Mouse (Mus musculus): Measurements from ENCODE around the gene Ccdc130.

Ccdc130 gene

DNA sequence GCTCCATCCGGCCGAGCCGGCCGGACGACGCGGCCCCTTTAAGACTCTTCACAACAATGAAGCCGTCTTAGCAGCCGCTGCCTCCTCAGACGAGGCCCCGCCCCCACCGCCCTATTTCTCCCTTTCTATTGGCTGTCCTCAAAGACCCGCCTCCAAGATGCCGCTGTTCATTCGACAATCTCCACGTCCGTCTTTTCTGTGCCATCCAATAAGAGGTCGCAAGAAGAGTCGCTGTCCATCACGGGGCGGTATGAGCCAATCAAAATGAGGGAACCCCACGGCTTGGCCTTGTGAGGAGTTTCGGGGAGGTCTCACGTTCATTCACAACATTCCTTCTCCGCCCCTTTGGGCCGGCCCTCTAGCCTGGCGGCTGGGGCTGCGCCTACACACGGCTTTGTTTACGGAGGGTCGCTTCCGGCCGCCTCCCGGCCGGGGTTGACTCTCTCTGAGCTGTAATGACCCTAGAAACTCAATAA is 33.1 kb downstream of the Ccdc130 start, which contains the start of gene Zswim4:
Zswim4 (minus strand) TSS at position 58 of the 476 bp plus-strand sequence.
- DNase-seq (ENCODE audit: low spot score) = peak; percentile 99

DNA sequence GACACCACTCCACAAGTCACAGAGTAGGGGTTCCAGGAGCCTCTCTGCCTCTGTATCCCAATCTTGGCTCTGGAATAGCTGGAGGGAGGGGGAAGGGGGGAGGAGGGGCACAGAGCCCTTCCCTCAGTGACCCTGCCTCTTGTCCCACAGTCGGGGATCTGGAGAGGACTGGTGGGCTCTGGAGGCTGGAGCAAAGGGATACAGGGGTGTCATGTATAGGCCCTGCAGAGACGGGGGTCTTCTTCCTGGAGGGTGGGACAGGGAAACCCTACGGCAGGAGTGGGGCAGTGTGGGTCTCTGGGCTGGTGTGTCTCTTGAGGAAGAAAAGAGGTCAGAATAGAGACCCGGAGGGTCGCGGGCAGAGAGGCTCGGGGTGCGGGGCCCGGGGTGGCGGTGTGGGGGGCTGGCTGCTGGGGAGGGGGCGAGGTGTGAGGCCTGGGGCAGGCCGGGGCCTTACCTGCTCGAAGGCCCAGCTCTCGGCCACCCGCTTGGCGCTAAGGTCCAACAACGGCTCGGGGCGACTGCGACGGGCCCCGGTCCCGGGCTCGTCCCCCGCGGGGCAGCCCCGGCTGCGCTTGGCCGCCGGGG is 33.7 kb downstream of the Ccdc130 start:
- DNase-seq (ENCODE audit: low spot score) = peak; percentile 43

DNA sequence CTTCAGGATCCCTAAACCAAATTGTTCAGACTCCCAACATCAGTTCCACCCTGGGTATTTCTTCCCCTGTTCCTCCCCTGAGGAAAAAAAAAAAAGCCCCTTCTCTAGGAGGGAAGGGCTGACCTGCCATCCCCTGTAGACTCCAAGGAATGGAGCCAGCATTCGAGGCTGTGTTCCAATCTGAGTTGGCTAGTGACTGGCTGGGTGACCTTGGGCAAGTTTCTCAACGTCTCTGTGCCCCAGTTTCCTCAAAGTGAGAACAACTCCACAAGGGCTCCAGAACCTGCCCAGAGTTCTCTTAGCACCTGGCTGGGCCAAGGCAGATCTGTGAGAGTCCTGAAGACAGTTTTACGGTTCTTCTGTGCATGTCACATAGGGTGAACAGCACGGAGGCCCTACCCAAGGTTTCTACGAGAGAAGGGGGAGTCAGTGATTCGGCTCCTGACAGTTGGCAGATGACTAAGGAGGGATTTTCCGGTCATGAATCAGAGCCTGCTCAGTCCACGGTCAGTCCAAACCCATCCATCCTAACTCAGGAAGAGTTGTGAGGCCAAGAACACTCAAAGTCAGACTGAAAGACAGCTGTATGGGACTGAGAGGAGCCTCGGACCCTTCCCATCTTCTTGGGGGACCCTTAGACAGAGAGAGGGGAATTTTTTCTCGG is 34.3 kb downstream of the Ccdc130 start:
- DNase-seq (ENCODE audit: low spot score) = no peak

DNA sequence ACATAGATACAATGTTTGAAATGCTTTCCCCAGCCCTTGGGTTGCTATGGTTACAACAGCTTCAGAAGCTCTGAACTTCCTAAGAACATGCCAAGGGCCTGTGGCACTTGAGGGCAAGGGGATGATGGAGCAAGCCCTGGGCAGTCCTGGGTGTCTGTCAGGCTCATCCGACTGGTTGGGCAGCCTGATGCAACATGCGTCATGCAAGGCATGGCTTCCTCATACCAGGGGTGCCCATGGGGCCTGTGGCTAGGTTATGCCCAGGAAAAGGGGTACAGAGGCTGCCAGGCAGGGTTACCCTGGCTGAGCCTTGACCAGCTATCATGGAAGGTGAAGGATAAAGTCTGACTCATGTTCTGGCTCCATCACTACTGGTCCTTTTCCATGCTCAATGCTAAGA is 37.1 kb downstream of the Ccdc130 start:
- no peak for DNase-seq (ENCODE audit: low spot score)

DNA sequence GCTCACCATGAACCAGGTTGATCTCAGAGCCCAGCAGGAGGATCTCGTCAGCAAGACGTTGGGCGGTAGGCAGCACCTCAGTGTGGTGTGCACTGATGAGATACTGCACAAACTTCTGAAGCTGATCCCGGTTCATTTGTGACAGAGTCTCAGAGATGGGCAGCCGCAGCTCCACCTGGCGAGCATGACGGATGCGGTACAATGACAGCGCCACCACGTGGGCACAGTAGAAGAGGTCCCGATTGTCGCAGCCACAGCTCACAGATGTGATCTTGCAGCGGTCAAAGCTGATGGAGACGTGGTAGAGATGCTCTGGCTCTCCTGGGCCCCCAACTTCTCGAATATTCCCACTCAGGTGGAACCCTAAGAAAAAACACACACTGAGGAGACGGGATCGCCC is 39.4 kb downstream of the Ccdc130 start:
- DNase-seq (ENCODE audit: low spot score) = no peak

DNA sequence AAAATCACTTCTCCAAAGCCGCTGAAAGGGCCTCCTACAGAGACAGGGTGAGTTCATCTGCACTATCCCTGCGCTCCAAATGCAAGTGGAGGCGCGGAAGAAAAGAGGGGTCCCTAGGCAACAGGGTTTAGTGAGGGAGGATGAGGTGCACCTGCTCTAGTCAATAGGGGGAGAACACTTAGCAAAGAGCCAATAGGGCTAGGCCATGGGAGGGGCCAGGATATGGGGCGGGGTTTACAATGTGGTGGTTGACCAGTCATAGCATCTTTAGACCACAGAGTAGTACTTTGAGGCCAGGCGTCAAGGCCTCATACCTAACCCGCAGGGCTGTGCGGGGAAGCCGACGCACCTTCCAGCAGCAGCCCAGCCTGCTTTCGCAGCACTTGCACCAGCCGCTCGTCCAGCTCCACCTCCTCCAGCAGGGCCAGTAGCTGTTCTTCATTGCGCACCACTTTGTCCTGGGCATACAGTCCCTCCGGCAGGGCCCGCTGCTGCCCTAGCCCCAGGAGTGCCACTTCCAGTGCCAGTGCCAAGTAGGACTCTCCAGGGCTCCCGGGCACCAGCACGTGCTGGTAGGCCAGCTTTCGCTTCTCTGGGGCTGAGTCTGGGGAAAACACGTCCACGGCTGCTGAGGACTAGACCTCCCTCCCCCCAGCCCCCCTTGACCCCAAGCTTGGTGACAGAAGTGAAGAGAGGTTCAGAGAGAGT is 46.7 kb downstream of the Ccdc130 start:
- no peak for DNase-seq (ENCODE audit: low spot score)

DNA sequence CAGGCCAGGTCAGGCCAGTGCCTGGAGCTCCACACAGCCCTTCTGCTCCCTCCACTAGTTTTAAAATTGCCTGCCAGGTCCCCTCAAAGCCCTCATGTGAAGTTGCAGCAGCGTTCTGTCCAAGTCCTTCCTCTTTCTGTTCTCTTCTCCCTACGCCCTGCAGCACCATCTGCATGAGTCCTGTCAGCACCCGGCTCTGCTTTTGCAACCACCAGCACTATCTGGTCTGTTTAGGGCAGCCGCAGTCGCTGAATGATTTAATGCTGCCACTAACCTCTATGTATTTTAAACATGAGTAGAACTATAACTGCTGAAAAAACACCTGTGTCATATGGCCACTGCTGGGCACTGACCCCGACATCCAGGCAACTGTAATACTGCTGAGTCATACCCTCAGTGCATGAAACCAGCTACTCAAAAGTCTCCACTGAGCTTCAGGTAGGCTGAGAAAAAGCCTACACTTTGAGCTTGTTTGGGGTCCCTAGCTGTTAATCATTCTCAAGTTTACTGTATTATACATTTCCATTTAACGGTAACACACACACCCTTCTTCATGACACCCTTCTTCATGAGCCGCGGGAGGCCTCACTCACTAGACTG is 47.5 kb downstream of the Ccdc130 start:
- DNase-seq (ENCODE audit: low spot score) = no peak

DNA sequence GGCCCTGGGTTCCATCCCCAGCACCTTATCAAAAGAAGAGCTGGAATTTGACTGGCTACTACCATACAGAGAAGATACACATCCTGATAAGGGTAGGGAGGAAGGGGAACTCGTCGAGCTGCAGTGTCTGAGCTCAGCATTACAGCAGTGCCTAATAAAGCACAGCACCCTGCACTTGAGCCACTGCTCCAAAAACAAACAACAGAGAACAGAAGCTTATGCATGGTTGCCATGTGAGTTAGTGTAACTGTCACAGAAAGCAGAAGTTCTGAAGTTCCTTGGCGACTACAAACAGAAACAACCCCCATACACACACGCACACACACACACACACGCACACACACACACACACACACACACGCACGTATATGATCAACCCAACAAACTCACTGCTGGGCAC is 50.1 kb downstream of the Ccdc130 start:
- DNase-seq (ENCODE audit: low spot score) = no peak

DNA sequence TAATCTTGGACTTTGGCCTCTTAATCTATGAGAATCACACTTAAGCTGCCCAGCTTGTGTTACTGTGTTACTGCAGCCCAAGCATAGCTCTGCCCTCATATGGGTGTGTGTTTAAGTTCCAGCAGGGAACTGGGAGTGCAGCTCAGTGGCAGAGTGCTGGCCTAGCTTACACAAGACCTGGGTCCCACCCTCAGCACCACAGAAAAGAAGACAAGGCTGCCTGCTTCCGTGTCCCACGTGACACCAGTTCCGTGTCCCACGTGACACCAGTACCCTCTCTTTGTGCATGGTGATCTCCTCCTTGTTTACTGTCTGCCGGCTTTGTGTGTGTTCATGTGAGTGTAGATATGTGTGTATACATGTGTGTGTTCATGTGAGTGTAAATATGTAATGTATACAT is 52.0 kb downstream of the Ccdc130 start:
- no peak for DNase-seq (ENCODE audit: low spot score)

DNA sequence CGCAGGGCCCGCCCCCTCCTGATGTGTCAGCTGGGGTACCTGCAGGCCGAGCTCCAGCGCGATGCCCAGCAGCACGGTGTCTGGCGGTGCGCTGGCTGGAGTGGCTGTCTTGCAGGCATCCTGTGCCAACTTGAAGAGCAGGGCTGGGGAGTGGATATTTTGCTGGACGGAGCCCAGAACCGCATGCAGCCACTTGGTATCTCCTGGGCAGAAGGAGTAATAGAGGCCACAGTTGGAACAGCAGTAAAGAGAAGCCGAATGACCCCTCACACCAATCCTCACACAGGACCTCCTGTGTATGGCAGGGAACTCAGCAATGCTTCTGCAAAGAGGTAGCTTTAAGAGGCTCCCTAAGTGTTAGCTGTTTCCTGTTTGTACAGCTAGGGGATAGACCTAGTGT is 53.0 kb downstream of the Ccdc130 start:
- no peak for DNase-seq (ENCODE audit: low spot score)

DNA sequence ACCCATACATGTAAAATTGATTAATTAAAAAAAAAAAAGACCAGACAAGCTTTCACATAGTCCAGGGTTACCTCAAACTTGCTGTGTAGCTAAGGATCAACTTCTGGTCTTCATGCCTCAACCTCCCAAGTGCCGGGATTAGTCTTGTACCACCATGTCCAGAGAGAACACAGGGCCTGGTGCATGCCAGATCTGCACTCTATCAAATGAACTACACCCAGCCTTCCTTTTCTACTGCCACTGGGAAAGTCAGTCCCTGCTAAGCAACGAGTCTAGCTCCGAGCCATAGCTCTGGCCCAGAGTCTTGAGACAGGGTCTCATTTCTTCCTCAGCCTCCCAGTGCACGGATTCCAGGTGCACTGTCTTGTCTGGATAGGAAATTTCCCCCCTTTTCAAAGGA is 56.9 kb downstream of the Ccdc130 start:
- no peak for DNase-seq (ENCODE audit: low spot score)

DNA sequence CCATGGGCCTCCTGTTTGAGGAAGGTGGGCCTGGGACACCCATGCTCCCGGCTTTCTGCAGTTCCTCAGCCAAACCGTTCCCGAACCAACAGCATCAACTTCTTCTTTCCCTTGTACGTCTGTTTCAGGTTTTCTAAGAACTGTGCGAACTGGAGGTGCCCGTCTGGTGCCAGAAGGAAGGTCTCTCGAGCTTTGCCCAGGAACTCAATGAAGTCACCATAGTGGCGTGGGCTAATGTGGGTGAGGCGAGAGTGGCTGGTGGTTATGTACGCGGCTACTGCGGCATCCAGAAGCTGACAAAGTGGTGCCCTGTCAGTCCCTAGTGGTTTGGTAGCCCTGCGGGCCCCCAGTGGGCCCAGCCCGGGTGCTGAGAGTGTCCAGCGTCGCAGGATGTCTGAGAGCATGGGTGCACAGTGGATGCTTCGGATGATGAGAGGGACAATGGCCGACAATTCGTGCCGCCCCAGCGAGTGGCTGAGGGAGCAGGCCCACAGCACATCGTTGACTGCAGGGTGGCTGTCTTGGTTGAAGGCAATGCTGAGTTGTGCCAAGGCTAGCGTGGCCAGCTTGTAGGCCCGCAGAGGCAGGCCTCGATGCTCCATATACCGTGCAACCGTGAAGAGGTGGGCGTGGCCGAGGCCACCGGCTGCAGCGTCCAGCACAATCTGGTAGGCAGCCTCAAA is 58.2 kb downstream of the Ccdc130 start:
- no peak for DNase-seq (ENCODE audit: low spot score)

DNA sequence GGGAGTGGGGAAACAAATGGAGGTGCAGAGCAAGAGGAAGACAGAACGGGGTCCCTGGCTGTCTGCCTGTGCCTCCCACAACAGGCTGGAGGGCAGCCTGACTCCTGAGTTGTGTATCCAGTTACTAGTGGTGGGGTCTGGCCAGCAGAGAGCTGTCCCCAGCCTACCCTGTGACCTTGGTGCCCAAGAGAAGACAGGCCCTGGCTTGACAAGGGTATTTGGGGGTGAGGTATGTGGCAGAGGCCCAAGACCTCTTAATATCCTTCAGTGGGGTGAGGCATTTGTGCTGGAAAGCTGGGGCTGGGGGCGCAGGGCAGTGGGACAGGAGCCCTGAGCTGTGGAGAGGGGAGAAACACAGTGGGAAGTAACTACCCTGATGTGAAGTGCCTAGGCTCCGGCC is 59.0 kb downstream of the Ccdc130 start:
- no peak for DNase-seq (ENCODE audit: low spot score)

DNA sequence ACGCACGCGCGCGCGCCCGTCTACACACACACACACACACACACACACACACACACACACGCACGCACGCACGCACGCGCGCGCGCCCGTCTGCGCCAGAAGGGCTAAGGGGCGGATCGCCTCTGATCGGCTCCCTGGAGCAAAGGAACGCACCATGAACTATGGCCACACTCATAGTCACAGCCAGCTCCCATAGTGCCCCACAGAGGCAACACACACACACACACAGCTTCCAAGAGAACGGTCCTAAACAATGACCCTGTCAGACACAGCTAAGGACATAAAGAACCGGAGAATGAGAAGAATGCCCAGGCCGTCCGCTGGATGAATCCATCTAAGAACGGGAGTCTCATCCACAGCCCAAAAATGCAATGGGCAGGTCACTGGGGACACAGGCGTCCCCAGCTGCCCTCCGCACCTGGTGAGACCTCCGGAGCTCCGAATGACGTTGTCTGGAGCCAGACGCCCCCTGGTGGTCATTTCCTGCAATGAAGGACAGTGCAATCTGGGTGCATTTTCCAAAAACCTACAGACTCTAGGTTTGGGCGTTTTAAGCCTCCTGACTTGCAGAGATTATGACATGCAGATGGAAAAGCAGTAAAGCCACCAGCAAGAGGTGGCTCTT is 59.9 kb downstream of the Ccdc130 start:
- peak; percentile 58 for DNase-seq (ENCODE audit: low spot score)

DNA sequence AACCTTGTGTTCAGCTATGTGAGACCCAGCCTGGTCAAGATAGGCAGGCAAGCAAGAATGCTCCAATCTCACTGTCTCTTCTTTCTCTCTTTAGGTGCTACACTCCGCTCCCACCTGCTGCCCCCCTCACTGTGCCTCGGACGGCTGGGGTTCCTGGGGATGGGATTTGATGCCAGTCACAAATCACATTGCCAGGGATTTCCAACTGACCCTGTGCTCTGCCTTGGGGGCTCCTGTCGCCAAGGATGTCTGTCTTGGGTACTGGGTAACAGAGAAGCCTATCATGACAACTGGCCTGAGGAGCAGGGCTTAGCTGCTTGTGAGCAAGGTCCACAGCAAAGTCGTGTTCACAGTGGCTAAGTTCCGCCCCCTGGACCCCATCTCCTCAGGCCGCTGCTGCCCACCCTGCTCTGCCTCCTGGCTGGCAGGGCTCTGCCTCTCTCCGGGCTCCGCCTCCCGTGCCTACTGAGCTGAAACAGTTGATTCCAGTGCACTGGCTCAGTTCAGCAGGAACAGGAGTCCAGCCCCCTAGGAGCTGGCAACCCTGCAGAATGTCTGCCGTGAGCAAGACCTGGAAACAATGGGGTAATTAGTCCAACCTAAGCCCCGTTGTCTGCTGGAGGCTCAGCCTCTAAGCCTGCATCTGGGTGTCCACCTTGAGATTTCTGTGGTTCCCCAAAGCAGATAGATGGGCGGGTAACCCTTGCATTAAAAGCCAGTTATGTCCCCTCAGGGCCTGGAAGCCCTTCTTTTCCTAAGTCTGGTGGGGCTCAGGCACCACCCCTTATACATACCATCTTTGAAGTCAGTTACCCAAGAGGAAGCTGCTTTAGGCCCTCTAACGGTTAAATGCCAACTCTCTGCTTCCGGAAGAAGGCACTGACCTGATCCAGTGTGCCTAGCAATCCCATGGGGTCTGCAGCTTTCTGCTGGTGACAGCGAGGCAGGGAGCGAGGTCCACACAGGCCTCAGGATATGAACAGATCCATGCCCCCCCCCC is 61.5 kb downstream of the Ccdc130 start:
- DNase-seq (ENCODE audit: low spot score) = no peak

DNA sequence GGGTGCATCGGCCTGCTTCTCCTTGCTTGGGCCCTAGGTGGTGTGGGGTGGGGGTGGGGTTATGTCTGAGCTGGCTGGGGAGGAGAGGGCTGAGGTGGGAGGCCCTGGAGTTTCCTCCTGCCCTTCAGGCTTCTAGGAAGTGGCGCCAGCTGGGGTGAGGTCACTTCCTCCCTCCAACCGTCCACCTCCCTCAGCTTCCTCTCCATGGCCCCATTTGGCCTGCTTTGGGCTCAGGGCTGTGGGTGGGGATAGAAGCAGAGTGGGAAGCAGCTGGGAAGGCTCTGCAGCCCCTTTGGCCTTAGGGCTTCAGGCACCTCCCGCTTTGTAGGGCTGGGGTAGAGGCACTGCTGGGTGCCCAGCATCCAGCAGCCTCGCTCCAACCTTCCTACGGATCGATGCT is 62.4 kb downstream of the Ccdc130 start:
- DNase-seq (ENCODE audit: low spot score) = no peak
